Mouse (Mus musculus): ENCODE results near the gene Nfil3. TPM values are rescaled to one million over a fixed set of nuclear protein-coding genes. Genes with fewer than 3 reads are reported as not detected.
A peak's percentile ranks its signal among the peaks of the same experiment; 100 is the strongest.

Gene Nfil3
- polyA plus RNA-seq, 1 experiment from 2014 or later, result 45.6 TPM

- 69% methylated on average over 9 of the region's 9 CpGs for WGBS
These were observed 52.5 kb downstream of the Nfil3 start for GRCm38 (mm10) chr13:52928392-52928791.

DNA sequence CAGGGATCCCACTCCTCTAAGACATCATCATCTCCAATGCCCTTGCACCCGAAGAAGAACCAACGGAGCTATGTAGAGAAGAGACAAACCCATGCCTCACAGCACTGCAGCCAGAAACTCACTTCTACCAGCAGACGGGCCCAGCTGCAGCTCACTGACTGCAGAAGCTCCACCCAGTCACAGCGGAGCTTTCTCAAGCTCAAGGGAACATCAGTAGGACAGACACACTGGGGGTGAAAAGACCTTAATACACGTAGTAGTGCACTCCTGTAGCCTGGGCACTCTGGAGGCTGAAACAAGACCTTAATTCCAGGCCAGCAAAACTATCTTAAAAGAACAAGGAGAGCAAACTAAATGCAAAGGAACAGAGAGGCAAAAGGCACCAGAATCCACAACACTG lies 56.4 kb downstream of the Nfil3 start:
- ATAC-seq (ENCODE audit: low FRiP score), result no peak
- WGBS, result 78% methylated on average over 5 of the region's 5 CpGs

More at GRCm38 (mm10) chr13:52928392-52928791, 52.5 kb downstream of the Nfil3 start:
- DNase-seq (ENCODE audit: low spot score), result no peak
- no peak for ATAC-seq (ENCODE audit: low FRiP score)
- peak overlapping the region; percentile 73 for H3K4me2 ChIP-seq (replicated peaks)
- H3K4me3 ChIP-seq (replicated peaks; ENCODE audit: low read length), result peak overlapping the region; percentile 80
- no peaks in the 10 kb centered on the region for H3K36me3 ChIP-seq (replicated peaks; ENCODE audit: control insufficient read depth, insufficient read depth)
- peaks cover 18% of the 10 kb centered on the region for H3K4me1 ChIP-seq (replicated peaks; ENCODE audit: control insufficient read depth, insufficient read depth, low read length)
- no peaks in the 10 kb centered on the region for H3K9me3 ChIP-seq (ENCODE audit: control insufficient read depth, low read length)
- H3K9ac ChIP-seq, result peak overlapping the region; percentile 78
- no peak overlapping the region for H3K27ac ChIP-seq
- no peaks in the 10 kb centered on the region for H3K27me3 ChIP-seq (ENCODE audit: control insufficient read depth, insufficient read depth, low read length)

GRCm38 (mm10) chr13:52921966-52922365 lies 58.9 kb downstream of the Nfil3 start:
- H3K36me3 ChIP-seq (replicated peaks; ENCODE audit: control insufficient read depth, insufficient read depth), result no peaks in the 10 kb centered on the region
- H3K4me1 ChIP-seq (replicated peaks; ENCODE audit: control insufficient read depth, insufficient read depth, low read length), result no peaks in the 10 kb centered on the region
- H3K4me3 ChIP-seq (replicated peaks; ENCODE audit: low read length), result no peak overlapping the region
- WGBS, result 89% methylated on average over 8 of the region's 8 CpGs
- H3K4me2 ChIP-seq (replicated peaks), result no peak overlapping the region
- H3K27me3 ChIP-seq (ENCODE audit: control insufficient read depth, insufficient read depth, low read length), result no peaks in the 10 kb centered on the region
- ATAC-seq (ENCODE audit: low FRiP score), result no peak
- H3K9ac ChIP-seq, result no peak overlapping the region
- no peak overlapping the region for H3K27ac ChIP-seq
- H3K9me3 ChIP-seq (ENCODE audit: control insufficient read depth, low read length), result no peaks in the 10 kb centered on the region
- no peak for DNase-seq (ENCODE audit: low spot score)

More for the DNA sequence above, 56.4 kb downstream of the Nfil3 start:
- H3K4me1 ChIP-seq (replicated peaks; ENCODE audit: control insufficient read depth, insufficient read depth, low read length), result peaks cover 18% of the 10 kb centered on the region
- H3K4me2 ChIP-seq (replicated peaks), result no peak overlapping the region
- H3K4me3 ChIP-seq (replicated peaks; ENCODE audit: low read length), result no peak overlapping the region
- H3K27me3 ChIP-seq (ENCODE audit: control insufficient read depth, insufficient read depth, low read length), result no peaks in the 10 kb centered on the region
- no peak overlapping the region for H3K27ac ChIP-seq
- no peak overlapping the region for H3K9ac ChIP-seq
- H3K36me3 ChIP-seq (replicated peaks; ENCODE audit: control insufficient read depth, insufficient read depth), result no peaks in the 10 kb centered on the region
- no peaks in the 10 kb centered on the region for H3K9me3 ChIP-seq (ENCODE audit: control insufficient read depth, low read length)
- DNase-seq (ENCODE audit: low spot score), result no peak

DNA sequence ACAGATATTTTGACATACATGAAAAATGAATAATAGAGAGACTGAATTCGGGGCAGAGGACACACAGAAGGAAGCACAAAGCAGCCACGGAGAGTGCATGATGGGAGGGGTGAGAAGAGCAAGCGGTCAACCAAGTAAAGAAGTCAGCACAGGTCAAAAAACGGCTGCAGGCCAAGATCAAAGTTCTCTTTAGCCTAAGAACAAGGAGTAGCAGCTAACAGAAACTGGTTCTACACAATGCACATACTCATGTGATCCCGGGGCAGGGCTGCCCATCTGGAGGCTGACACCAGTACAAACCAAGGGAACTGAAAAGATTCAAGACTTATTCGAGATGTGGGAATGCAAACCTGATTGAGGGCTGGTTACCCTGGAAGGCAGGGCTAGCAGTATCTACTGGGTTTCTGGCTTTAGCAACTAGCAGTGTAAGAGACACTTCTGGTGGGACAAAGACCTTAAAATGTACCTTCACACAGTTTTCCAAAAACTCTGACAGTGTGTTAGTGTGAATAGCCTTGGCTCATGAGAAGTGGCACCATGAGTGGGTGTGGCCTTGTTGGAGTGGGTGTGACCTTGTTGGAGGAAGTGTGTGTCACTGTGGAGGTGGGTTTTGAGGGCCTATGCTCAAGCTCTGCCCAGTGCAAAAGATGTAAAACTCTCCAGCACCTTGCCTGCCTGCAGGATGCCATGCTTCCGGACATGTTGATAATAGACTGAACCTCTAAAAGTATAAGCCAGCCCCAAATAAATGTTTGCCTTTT lies 59.6 kb downstream of the Nfil3 start:
- Histone ChIP-seq H3K9me3 (ENCODE audit: control insufficient read depth, low read length) (no peaks in the 10 kb centered on the region), H3K9ac (no peak overlapping the region), H3K4me3 (replicated peaks; ENCODE audit: low read length) (no peak overlapping the region), H3K4me1 (replicated peaks; ENCODE audit: control insufficient read depth, insufficient read depth, low read length) (no peaks in the 10 kb centered on the region), H3K27ac (no peak overlapping the region), H3K36me3 (replicated peaks; ENCODE audit: control insufficient read depth, insufficient read depth) (no peaks in the 10 kb centered on the region), H3K27me3 (ENCODE audit: control insufficient read depth, insufficient read depth, low read length) (no peaks in the 10 kb centered on the region), H3K4me2 (replicated peaks) (no peak overlapping the region)
- no peak for ATAC-seq (ENCODE audit: low FRiP score)
- no peak for DNase-seq (ENCODE audit: low spot score)
- 81% methylated on average over 7 of the region's 7 CpGs for WGBS

DNA sequence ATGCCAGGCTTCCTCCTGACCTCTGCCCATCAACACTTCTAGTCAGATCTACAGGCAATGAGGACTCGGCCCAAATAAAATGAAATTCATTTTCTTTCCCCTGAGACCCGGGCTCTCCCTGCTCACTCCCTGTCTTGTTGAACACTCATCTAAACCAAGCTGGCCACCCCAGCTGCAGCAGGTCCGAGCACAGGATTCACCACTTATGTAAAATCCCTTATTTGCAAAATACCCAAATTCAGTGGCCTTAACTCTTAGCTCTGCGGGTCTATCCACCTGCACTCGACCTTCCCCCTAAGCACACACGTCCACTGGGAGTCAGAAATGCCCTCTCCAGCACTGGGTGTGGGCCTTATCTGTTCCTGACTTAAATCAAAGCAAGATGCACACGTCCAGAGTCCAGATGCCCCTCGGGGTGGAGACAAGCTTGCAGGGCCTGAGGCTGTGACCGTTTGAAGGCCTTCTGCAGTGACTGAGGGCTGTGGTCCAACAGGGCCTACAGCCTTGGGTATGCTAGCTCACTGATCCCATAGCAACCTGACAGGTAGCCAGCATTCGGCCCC lies 61.0 kb downstream of the Nfil3 start:
- H3K9me3 ChIP-seq (ENCODE audit: control insufficient read depth, low read length), result no peaks in the 10 kb centered on the region
- 79% methylated on average over 10 of the region's 10 CpGs for WGBS
- H3K9ac ChIP-seq, result no peak overlapping the region
- no peaks in the 10 kb centered on the region for H3K36me3 ChIP-seq (replicated peaks; ENCODE audit: control insufficient read depth, insufficient read depth)
- ATAC-seq (ENCODE audit: low FRiP score), result no peak
- H3K4me2 ChIP-seq (replicated peaks), result no peak overlapping the region
- peaks cover 1% of the 10 kb centered on the region; the same call in 1 of the 2 replicates for H3K4me1 ChIP-seq (replicated peaks; ENCODE audit: control insufficient read depth, insufficient read depth, low read length)
- DNase-seq (ENCODE audit: low spot score), result no peak
- H3K4me3 ChIP-seq (replicated peaks; ENCODE audit: low read length), result no peak overlapping the region
- no peaks in the 10 kb centered on the region for H3K27me3 ChIP-seq (ENCODE audit: control insufficient read depth, insufficient read depth, low read length)
- H3K27ac ChIP-seq, result no peak overlapping the region

DNA sequence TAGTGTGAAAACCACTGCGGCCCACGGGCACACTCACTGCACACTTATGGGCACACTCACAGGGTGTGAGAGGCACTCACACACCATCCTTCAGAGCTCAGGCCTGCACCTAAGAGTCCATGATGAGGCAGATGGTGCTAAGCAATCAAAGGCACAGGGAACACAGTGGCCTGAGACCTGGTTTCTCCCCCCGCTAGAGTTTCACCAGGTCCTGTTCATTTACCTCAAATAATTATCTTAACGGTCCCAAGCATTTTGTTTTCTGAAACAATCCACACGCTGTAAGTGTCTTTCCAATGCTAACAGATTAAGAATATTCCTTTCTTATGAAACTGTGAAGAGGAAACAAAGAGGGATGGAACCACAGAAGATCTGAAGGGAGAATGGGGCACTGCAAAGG lies 62.5 kb downstream of the Nfil3 start:
- H3K36me3 ChIP-seq (replicated peaks; ENCODE audit: control insufficient read depth, insufficient read depth), result no peaks in the 10 kb centered on the region
- H3K9ac ChIP-seq, result no peak overlapping the region
- ATAC-seq (ENCODE audit: low FRiP score) (no peak), DNase-seq (ENCODE audit: low spot score) (no peak)
- peaks cover 8% of the 10 kb centered on the region; the same call in 1 of the 2 replicates for H3K4me1 ChIP-seq (replicated peaks; ENCODE audit: control insufficient read depth, insufficient read depth, low read length)
- no peaks in the 10 kb centered on the region for H3K9me3 ChIP-seq (ENCODE audit: control insufficient read depth, low read length)
- no peaks in the 10 kb centered on the region for H3K27me3 ChIP-seq (ENCODE audit: control insufficient read depth, insufficient read depth, low read length)
- no peak overlapping the region for H3K4me2 ChIP-seq (replicated peaks)
- WGBS, result 92% methylated on average over 5 of the region's 5 CpGs
- no peak overlapping the region for H3K27ac ChIP-seq
- no peak overlapping the region for H3K4me3 ChIP-seq (replicated peaks; ENCODE audit: low read length)

Other genes starting within 250 kb of the Nfil3 start
- 57.6 and 62.4 TPM in 2 replicates for gene Auh, start 51.4 kb downstream of the Nfil3 start, polyA plus RNA-seq (2014; fragmentation: Nextera tagmentation; extraction: Ambion mirVana)